Mouse (Mus musculus): ENCODE results near the gene Map3k12. TPM values are rescaled to one million over a fixed set of nuclear protein-coding genes. Genes with fewer than 3 reads are reported as not detected.

Map3k12 gene
- polyA plus RNA-seq, 1 experiment from 2014 or later, result 10.0 TPM

- H3K27ac ChIP-seq (ENCODE audit: low read depth, low read length), result no peak overlapping the region
- ATAC-seq (replicated peaks; ENCODE audit: insufficient number of reproducible peaks, low FRiP score, low TSS enrichment), result no peak
- H3K27me3 ChIP-seq (ENCODE audit: control insufficient read depth, insufficient read depth, low read length), result no peaks in the 10 kb centered on the region
- H3K9me3 ChIP-seq (replicated peaks; ENCODE audit: control insufficient read depth, low read length), result no peaks in the 10 kb centered on the region
- no peaks in the 10 kb centered on the region for H3K4me1 ChIP-seq (ENCODE audit: control insufficient read depth, insufficient read depth, low read length)
- H3K36me3 ChIP-seq (ENCODE audit: control insufficient read depth, insufficient read depth, low read length), result peaks cover 13% of the 10 kb centered on the region
- 88% methylated on average over 3 of the region's 3 CpGs for WGBS (ENCODE audit: insufficient replicate concordance)
- no peak overlapping the region for H3K4me3 ChIP-seq (ENCODE audit: low read depth, low read length)
- no peak overlapping the region for H3K9ac ChIP-seq (ENCODE audit: low read depth, low read length)
- no peak overlapping the region for H3K4me2 ChIP-seq
Measured at GRCm38 (mm10) chr15:102546677-102547427, 30.0 kb upstream of the Map3k12 start.

- 84% methylated on average over 3 of the region's 3 CpGs for WGBS (ENCODE audit: insufficient replicate concordance)
- no peak overlapping the region for H3K4me3 ChIP-seq (ENCODE audit: low read depth, low read length)
- H3K36me3 ChIP-seq (ENCODE audit: control insufficient read depth, insufficient read depth, low read length), result peaks cover 16% of the 10 kb centered on the region
- no peak for ATAC-seq (replicated peaks; ENCODE audit: insufficient number of reproducible peaks, low FRiP score, low TSS enrichment)
- H3K27ac ChIP-seq (ENCODE audit: low read depth, low read length), result no peak overlapping the region
- no peak overlapping the region for H3K9ac ChIP-seq (ENCODE audit: low read depth, low read length)
- H3K4me1 ChIP-seq (ENCODE audit: control insufficient read depth, insufficient read depth, low read length), result no peaks in the 10 kb centered on the region
- H3K9me3 ChIP-seq (replicated peaks; ENCODE audit: control insufficient read depth, low read length), result no peaks in the 10 kb centered on the region
- no peaks in the 10 kb centered on the region for H3K27me3 ChIP-seq (ENCODE audit: control insufficient read depth, insufficient read depth, low read length)
- H3K4me2 ChIP-seq, result no peak overlapping the region
Measured at GRCm38 (mm10) chr15:102546246-102546645, 29.4 kb upstream of the Map3k12 start.

GRCm38 (mm10) chr15:102544801-102545200 lies 27.9 kb upstream of the Map3k12 start:
- Histone ChIP-seq H3K9me3 (replicated peaks; ENCODE audit: control insufficient read depth, low read length) (no peaks in the 10 kb centered on the region), H3K4me1 (ENCODE audit: control insufficient read depth, insufficient read depth, low read length) (no peaks in the 10 kb centered on the region), H3K4me2 (no peak overlapping the region), H3K27ac (ENCODE audit: low read depth, low read length) (no peak overlapping the region), H3K27me3 (ENCODE audit: control insufficient read depth, insufficient read depth, low read length) (no peaks in the 10 kb centered on the region), H3K36me3 (ENCODE audit: control insufficient read depth, insufficient read depth, low read length) (peaks cover 21% of the 10 kb centered on the region), H3K9ac (ENCODE audit: low read depth, low read length) (no peak overlapping the region), H3K4me3 (ENCODE audit: low read depth, low read length) (no peak overlapping the region)
- 96% methylated on average over 4 of the region's 4 CpGs for WGBS (ENCODE audit: insufficient replicate concordance)
- ATAC-seq (replicated peaks; ENCODE audit: insufficient number of reproducible peaks, low FRiP score, low TSS enrichment), result no peak

- peaks cover 19% of the 10 kb centered on the region for H3K36me3 ChIP-seq (ENCODE audit: control insufficient read depth, insufficient read depth, low read length)
Measured at GRCm38 (mm10) chr15:102533926-102534325, 17.1 kb upstream of the Map3k12 start.

GRCm38 (mm10) chr15:102532106-102532900 lies 15.4 kb upstream of the Map3k12 start:
- H3K4me2 ChIP-seq, result no peak overlapping the region
- H3K9me3 ChIP-seq (replicated peaks; ENCODE audit: control insufficient read depth, low read length), result no peaks in the 10 kb centered on the region
- H3K27ac ChIP-seq (ENCODE audit: low read depth, low read length), result no peak overlapping the region
- no peak overlapping the region for H3K4me3 ChIP-seq (ENCODE audit: low read depth, low read length)
- H3K9ac ChIP-seq (ENCODE audit: low read depth, low read length), result no peak overlapping the region
- H3K4me1 ChIP-seq (ENCODE audit: control insufficient read depth, insufficient read depth, low read length), result no peaks in the 10 kb centered on the region
- ATAC-seq (replicated peaks; ENCODE audit: insufficient number of reproducible peaks, low FRiP score, low TSS enrichment), result no peak
- peaks cover 18% of the 10 kb centered on the region for H3K36me3 ChIP-seq (ENCODE audit: control insufficient read depth, insufficient read depth, low read length)
- WGBS (ENCODE audit: insufficient replicate concordance), result 88% methylated on average over 3 of the region's 3 CpGs
- no peaks in the 10 kb centered on the region for H3K27me3 ChIP-seq (ENCODE audit: control insufficient read depth, insufficient read depth, low read length)

More at GRCm38 (mm10) chr15:102533926-102534325, 17.1 kb upstream of the Map3k12 start:
- H3K4me2 ChIP-seq, result no peak overlapping the region
- no peak overlapping the region for H3K9ac ChIP-seq (ENCODE audit: low read depth, low read length)
- H3K4me3 ChIP-seq (ENCODE audit: low read depth, low read length), result no peak overlapping the region
- no peak for ATAC-seq (replicated peaks; ENCODE audit: insufficient number of reproducible peaks, low FRiP score, low TSS enrichment)
- no peaks in the 10 kb centered on the region for H3K27me3 ChIP-seq (ENCODE audit: control insufficient read depth, insufficient read depth, low read length)
- H3K4me1 ChIP-seq (ENCODE audit: control insufficient read depth, insufficient read depth, low read length), result no peaks in the 10 kb centered on the region
- 89% methylated on average over 7 of the region's 7 CpGs for WGBS (ENCODE audit: insufficient replicate concordance)
- no peaks in the 10 kb centered on the region for H3K9me3 ChIP-seq (replicated peaks; ENCODE audit: control insufficient read depth, low read length)
- H3K27ac ChIP-seq (ENCODE audit: low read depth, low read length), result no peak overlapping the region

- Histone ChIP-seq H3K4me2 (no peak overlapping the region), H3K9me3 (replicated peaks; ENCODE audit: control insufficient read depth, low read length) (no peaks in the 10 kb centered on the region), H3K27me3 (ENCODE audit: control insufficient read depth, insufficient read depth, low read length) (no peaks in the 10 kb centered on the region), H3K4me3 (ENCODE audit: low read depth, low read length) (no peak overlapping the region), H3K4me1 (ENCODE audit: control insufficient read depth, insufficient read depth, low read length) (no peaks in the 10 kb centered on the region), H3K9ac (ENCODE audit: low read depth, low read length) (no peak overlapping the region), H3K27ac (ENCODE audit: low read depth, low read length) (no peak overlapping the region), H3K36me3 (ENCODE audit: control insufficient read depth, insufficient read depth, low read length) (peaks cover 16% of the 10 kb centered on the region)
- no peak for ATAC-seq (replicated peaks; ENCODE audit: insufficient number of reproducible peaks, low FRiP score, low TSS enrichment)
- 84% methylated on average over 4 of the region's 4 CpGs for WGBS (ENCODE audit: insufficient replicate concordance)
Measured at GRCm38 (mm10) chr15:102531586-102531985, 14.7 kb upstream of the Map3k12 start.

- peaks cover 16% of the 10 kb centered on the region for H3K36me3 ChIP-seq (ENCODE audit: control insufficient read depth, insufficient read depth, low read length)
- 81% methylated on average over 4 of the region's 4 CpGs for WGBS (ENCODE audit: insufficient replicate concordance)
Measured at GRCm38 (mm10) chr15:102530566-102530965, 13.7 kb upstream of the Map3k12 start.

GRCm38 (mm10) chr15:102528396-102528795 lies 11.5 kb upstream of the Map3k12 start:
- no peaks in the 10 kb centered on the region for H3K27me3 ChIP-seq (ENCODE audit: control insufficient read depth, insufficient read depth, low read length)
- H3K9me3 ChIP-seq (replicated peaks; ENCODE audit: control insufficient read depth, low read length), result no peaks in the 10 kb centered on the region
- H3K27ac ChIP-seq (ENCODE audit: low read depth, low read length), result no peak overlapping the region
- no peak overlapping the region for H3K4me2 ChIP-seq
- H3K4me1 ChIP-seq (ENCODE audit: control insufficient read depth, insufficient read depth, low read length), result no peaks in the 10 kb centered on the region
- 97% methylated on average over 1 of the region's 1 CpGs for WGBS (ENCODE audit: insufficient replicate concordance)
- H3K4me3 ChIP-seq (ENCODE audit: low read depth, low read length), result no peak overlapping the region
- no peak overlapping the region for H3K9ac ChIP-seq (ENCODE audit: low read depth, low read length)
- peaks cover 12% of the 10 kb centered on the region for H3K36me3 ChIP-seq (ENCODE audit: control insufficient read depth, insufficient read depth, low read length)
- ATAC-seq (replicated peaks; ENCODE audit: insufficient number of reproducible peaks, low FRiP score, low TSS enrichment), result no peak

More at GRCm38 (mm10) chr15:102530566-102530965, 13.7 kb upstream of the Map3k12 start:
- no peak for ATAC-seq (replicated peaks; ENCODE audit: insufficient number of reproducible peaks, low FRiP score, low TSS enrichment)
- Histone ChIP-seq H3K9ac (ENCODE audit: low read depth, low read length) (no peak overlapping the region), H3K4me2 (no peak overlapping the region), H3K4me1 (ENCODE audit: control insufficient read depth, insufficient read depth, low read length) (no peaks in the 10 kb centered on the region), H3K27me3 (ENCODE audit: control insufficient read depth, insufficient read depth, low read length) (no peaks in the 10 kb centered on the region), H3K9me3 (replicated peaks; ENCODE audit: control insufficient read depth, low read length) (no peaks in the 10 kb centered on the region), H3K27ac (ENCODE audit: low read depth, low read length) (no peak overlapping the region), H3K4me3 (ENCODE audit: low read depth, low read length) (no peak overlapping the region)
